Mouse (Mus musculus): ENCODE data around the gene Znrf3.

- no peak for TF ChIP-seq CTCF (IDR thresholded peaks at IDR 0.05; ENCODE audit: control insufficient read depth, insufficient read depth, low read length)
- TF ChIP-seq POLR2A (IDR thresholded peaks at IDR 0.05; ENCODE audit: borderline replicate concordance, control insufficient read depth, low read depth, low read length), result no peak
Observed at GRCm38 (mm10) chr11:5275216-5275615, 169.4 kb downstream of the Znrf3 start.

Measured in bone marrow, adult 2 months (tissue).